Mouse (Mus musculus) MEL (cell line): ENCODE measurements around the gene Banf1. TPM values are rescaled to one million over a fixed set of nuclear protein-coding genes. Genes with fewer than 3 reads are reported as not detected.

Source experiments
- DNase-seq: peaks from one replicate; pipeline ENCODE4 v3.0.0; 2011; ENCODE audit warnings: low read depth, low spot score
- H3K27ac ChIP-seq: 2 replicates; pipeline ENCODE4 v1.5.1; 2012; ENCODE audit warnings: low read depth, mild to moderate bottlenecking, control low read depth, low read length, moderate library complexity; ENCODE audit not compliant: control insufficient read depth
- H3K27me3 ChIP-seq, 2 experiments: fragments of 150-350 bp in 1 of 2; sonication (generic) in 1 of 2; 2 replicates each; pipeline ENCODE4 v1.6.1; 2012; ENCODE audit warnings: low read length in 2 of 2, mild to moderate bottlenecking in 2 of 2, improper control_type of control experiment in 1 of 2, moderate library complexity in 1 of 2; ENCODE audit not compliant: insufficient read depth in 2 of 2, control insufficient read depth in 1 of 2
- H3K36me3 ChIP-seq, 2 experiments: 2 replicates each; pipeline ENCODE4 v1.6.1; 2012 to 2014; ENCODE audit warnings: low read length in 2 of 2, improper control_type of control experiment in 1 of 2, inconsistent platforms in 1 of 2, mild to moderate bottlenecking in 1 of 2; ENCODE audit not compliant: insufficient read depth in 2 of 2, control insufficient read depth in 1 of 2
- H3K4me1 ChIP-seq, 2 experiments: fragments of 150-350 bp in 1 of 2; sonication (generic) in 1 of 2; 2 replicates each; pipeline ENCODE4 v1.6.1; 2012; ENCODE audit warnings: low read length in 2 of 2, improper control_type of control experiment in 1 of 2, mild to moderate bottlenecking in 1 of 2; ENCODE audit not compliant: insufficient read depth in 2 of 2, control insufficient read depth in 1 of 2
- H3K4me3 ChIP-seq, 2 experiments: fragments of 150-350 bp in 1 of 2; sonication (generic) in 1 of 2; 2 replicates each; pipeline ENCODE4 v1.5.1; 2012; ENCODE audit warnings: low read depth in 2 of 2, low read length in 2 of 2, mild to moderate bottlenecking in 2 of 2, moderate library complexity in 2 of 2, control low read depth in 1 of 2, improper control_type of control experiment in 1 of 2; ENCODE audit not compliant: control insufficient read depth in 1 of 2, insufficient read depth in 1 of 2
- H3K79me2 ChIP-seq: 2 replicates; pipeline ENCODE4 v1.6.1; 2012; ENCODE audit warnings: mild to moderate bottlenecking, low read length, moderate library complexity; ENCODE audit not compliant: control insufficient read depth, poor library complexity, insufficient read depth
- H3K9ac ChIP-seq: 2 replicates; pipeline ENCODE4 v1.6.1; 2012; ENCODE audit warnings: low read depth, mild to moderate bottlenecking, control low read depth, low read length, moderate library complexity; ENCODE audit not compliant: control insufficient read depth, poor library complexity, severe bottlenecking
- H3K9me3 ChIP-seq: fragments of 150-350 bp; sonication (generic); replicated peaks from 2 replicates; pipeline ENCODE4 v1.6.1; 2012; ENCODE audit warnings: mild to moderate bottlenecking, low read length, improper control_type of control experiment, moderate library complexity; ENCODE audit not compliant: insufficient read depth
- CHD1 ChIP-seq: IDR thresholded peaks from 2 replicates; pipeline ENCODE4 v1.6.1; 2012; ENCODE audit warnings: low read depth, mild to moderate bottlenecking, inconsistent platforms, low read length, improper control_type of control experiment
- CHD2 ChIP-seq: IDR thresholded peaks from 2 replicates; pipeline ENCODE4 v1.6.1; 2011; ENCODE audit warnings: low read length, improper control_type of control experiment
- EP300 ChIP-seq, 2 experiments: IDR thresholded peaks; 2 replicates each; pipeline ENCODE4 v1.6.1; 2011; ENCODE audit warnings: improper control_type of control experiment in 2 of 2, low read length in 2 of 2, low read depth in 1 of 2, mild to moderate bottlenecking in 1 of 2
- ETS1 ChIP-seq: IDR thresholded peaks from 2 replicates; pipeline ENCODE4 v1.6.1; 2012; ENCODE audit warnings: low read depth, mild to moderate bottlenecking, inconsistent platforms, low read length, improper control_type of control experiment, moderate library complexity
- GABPA ChIP-seq: IDR thresholded peaks from 2 replicates; pipeline ENCODE4 v1.6.1; 2012; ENCODE audit warnings: low read depth, mild to moderate bottlenecking, inconsistent platforms, low read length, improper control_type of control experiment, moderate library complexity
- GATA1 ChIP-seq: IDR thresholded peaks from 2 replicates; pipeline ENCODE4 v1.6.1; 2011; ENCODE audit warnings: low read depth, low read length, improper control_type of control experiment
- HCFC1 ChIP-seq: IDR thresholded peaks from 2 replicates; pipeline ENCODE4 v1.6.1; 2012; ENCODE audit warnings: low read depth, mild to moderate bottlenecking, inconsistent platforms, low read length, improper control_type of control experiment, moderate library complexity
- KAT2A ChIP-seq: conservative IDR thresholded peaks from 2 replicates; pipeline ENCODE4 v1.6.1; 2012; ENCODE audit warnings: low read depth, low read length, improper control_type of control experiment, inconsistent platforms
- MAFK ChIP-seq: IDR thresholded peaks from 2 replicates; pipeline ENCODE4 v1.6.1; 2011; ENCODE audit warnings: low read depth, mild to moderate bottlenecking, low read length, improper control_type of control experiment, borderline replicate concordance
- MAX ChIP-seq: IDR thresholded peaks from 2 replicates; pipeline ENCODE4 v1.6.1; 2011; ENCODE audit warnings: low read length, improper control_type of control experiment
- MAZ ChIP-seq: IDR thresholded peaks from 2 replicates; pipeline ENCODE4 v1.6.1; 2012; ENCODE audit warnings: low read depth, mild to moderate bottlenecking, inconsistent platforms, low read length, improper control_type of control experiment
- MXI1 ChIP-seq: IDR thresholded peaks from 2 replicates; pipeline ENCODE4 v1.6.1; 2011; ENCODE audit warnings: mild to moderate bottlenecking, low read depth, low read length, improper control_type of control experiment
- MYB ChIP-seq: IDR thresholded peaks from 2 replicates; pipeline ENCODE4 v1.6.1; 2011; ENCODE audit warnings: mild to moderate bottlenecking, low read depth, low read length, improper control_type of control experiment
- POLR2A ChIP-seq, 2 experiments: IDR thresholded peaks; 2 replicates each; pipeline ENCODE4 v1.6.1; 2011 to 2012; ENCODE audit warnings: low read length in 2 of 2, mild to moderate bottlenecking in 2 of 2, control low read depth in 1 of 2, improper control_type of control experiment in 1 of 2, low read depth in 1 of 2, moderate library complexity in 1 of 2; ENCODE audit not compliant: control insufficient read depth in 1 of 2, insufficient read depth in 1 of 2, poor library complexity in 1 of 2
- POLR2AphosphoS2 ChIP-seq: IDR thresholded peaks from 2 replicates; pipeline ENCODE4 v1.6.1; 2011; ENCODE audit warnings: low read length, improper control_type of control experiment
- POLR2AphosphoS5 ChIP-seq: IDR thresholded peaks from 2 replicates; pipeline ENCODE4 v1.6.1; 2012; ENCODE audit warnings: low read depth, borderline replicate concordance, mild to moderate bottlenecking, inconsistent platforms, low read length, moderate library complexity, mixed read lengths
- SMC3 ChIP-seq: IDR thresholded peaks from 2 replicates; pipeline ENCODE4 v1.6.1; 2011; ENCODE audit warnings: low read depth, low read length, improper control_type of control experiment
- TAL1 ChIP-seq: IDR thresholded peaks from 2 replicates; pipeline ENCODE4 v1.6.1; 2012; ENCODE audit warnings: mild to moderate bottlenecking, inconsistent platforms, low read length, moderate library complexity, mixed read lengths
- TBP ChIP-seq: IDR thresholded peaks from 2 replicates; pipeline ENCODE4 v1.8.0; 2011; ENCODE audit warnings: low read depth, low read length, improper control_type of control experiment
- USF2 ChIP-seq, 2 experiments: IDR thresholded peaks; 2 replicates each; pipeline ENCODE4 v1.6.1; 2011 to 2012; ENCODE audit warnings: improper control_type of control experiment in 2 of 2, low read length in 2 of 2, borderline replicate concordance in 1 of 2, inconsistent platforms in 1 of 2, low read depth in 1 of 2, mild to moderate bottlenecking in 1 of 2; ENCODE audit not compliant: insufficient read depth in 1 of 2
- ZC3H11A ChIP-seq: IDR thresholded peaks from 2 replicates; pipeline ENCODE4 v1.6.1; 2012; ENCODE audit warnings: low read depth, mild to moderate bottlenecking, inconsistent platforms, low read length, improper control_type of control experiment
- ZKSCAN1 ChIP-seq: IDR thresholded peaks from 2 replicates; pipeline ENCODE4 v1.6.1; 2012; ENCODE audit warnings: low read depth, mild to moderate bottlenecking, inconsistent platforms, low read length, improper control_type of control experiment, moderate library complexity
- ZMIZ1 ChIP-seq: IDR thresholded peaks from 2 replicates; pipeline ENCODE4 v1.6.1; 2012; ENCODE audit warnings: low read depth, mild to moderate bottlenecking, inconsistent platforms, low read length, improper control_type of control experiment, moderate library complexity
- ZNF384 ChIP-seq: IDR thresholded peaks from 2 replicates; pipeline ENCODE4 v1.6.1; 2012; ENCODE audit warnings: low read depth, mild to moderate bottlenecking, inconsistent platforms, low read length, improper control_type of control experiment
- polyA plus RNA-seq, 2 experiments: library from polyadenylated mRNA; stranded (reverse) in 1 of 2; unstranded in 1 of 2; fragments of >175 nt in 1 of 2; fragments of >200 nt in 1 of 2; gene quantifications; 2 replicates each; pipeline versions ENCODE4 v1.2.1 to v1.2.4; 2012; ENCODE audit warnings: low replicate concordance in 2 of 2, low read depth in 1 of 2; ENCODE audit not compliant: insufficient read length in 2 of 2, insufficient read depth in 1 of 2, missing spikeins in 1 of 2
- total RNA-seq: library from RNA; depleted of rRNA; stranded (reverse); fragments of 300-350 nt; gene quantifications from 2 replicates; pipeline ENCODE4 v1.2.3, GENCODE M21; 2012

Banf1 gene
- total and polyA plus RNA-seq, 3 experiments, result 207 to 1,168 (median 644) TPM

DNA sequence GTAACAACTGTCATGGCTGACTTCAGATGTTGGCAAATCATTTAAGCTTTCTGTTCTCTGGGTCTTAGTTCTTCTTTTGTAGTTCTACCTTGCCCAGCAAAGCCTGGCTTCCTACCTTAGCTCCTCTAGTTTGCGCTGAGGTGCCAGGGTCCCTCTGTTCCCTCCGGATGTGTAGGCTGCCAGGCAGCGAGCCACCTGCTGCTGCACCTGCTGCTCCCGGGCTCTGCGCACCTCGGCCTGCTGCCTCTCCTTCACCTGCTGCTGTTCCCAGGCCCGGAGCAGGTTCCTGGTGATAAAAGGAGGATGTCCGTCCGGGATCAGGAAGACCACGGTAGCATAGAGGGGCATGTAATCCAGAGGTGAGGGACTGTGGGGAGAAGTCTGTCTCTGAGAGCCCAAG lies 27.2 kb upstream of the Banf1 start (continued):
- no peak for TF ChIP-seq ZNF384

- Histone ChIP-seq H3K9ac (no peak overlapping the region), H3K79me2 (peaks cover 18% of the 10 kb centered on the region), H3K36me3 (peaks cover 0 to 7% of the 10 kb centered on the region in 2 experiments; a peak in 2 of 4 replicates), H3K27ac (no peak overlapping the region), H3K9me3 (no peaks in the 10 kb centered on the region), H3K4me1 (peaks cover 0 to 14% of the 10 kb centered on the region in 2 experiments; a peak in 2 of 4 replicates), H3K27me3 (no peaks in the 10 kb centered on the region), H3K4me3 (no peak overlapping the region)
- DNase-seq, result peak; percentile 71
- no peak for TF ChIP-seq ZC3H11A
- no peak for TF ChIP-seq POLR2AphosphoS2
- no peak for TF ChIP-seq MAZ
- TF ChIP-seq ZNF384, result peak; percentile 49; the same call in 1 of the 2 replicates
- no peak for TF ChIP-seq SMC3
- no peak for TF ChIP-seq ZKSCAN1
These were observed 25.9 kb upstream of the Banf1 start for GRCm38 (mm10) chr19:5392892-5393291.

DNA sequence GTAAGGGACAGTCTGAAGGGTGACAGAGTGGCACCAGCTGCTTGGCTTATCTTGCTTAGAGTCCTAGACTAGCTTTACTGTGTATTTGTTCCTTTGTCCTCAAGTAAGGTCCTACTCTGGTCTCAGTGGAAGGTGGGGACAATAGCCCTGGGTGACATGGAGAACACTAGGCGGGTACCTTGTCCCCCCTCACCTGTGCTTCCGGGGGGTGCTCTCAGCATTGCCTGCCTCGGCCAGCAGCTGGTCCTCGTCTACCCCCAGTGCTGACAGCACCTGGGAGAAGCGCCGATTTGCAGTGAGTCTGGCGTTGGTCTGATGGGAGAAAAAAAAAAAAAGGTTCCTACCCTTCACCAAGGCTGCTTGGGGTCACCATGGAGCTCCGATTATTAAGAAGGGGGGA lies 23.4 kb upstream of the Banf1 start:
- Histone ChIP-seq H3K79me2 (peaks cover 39% of the 10 kb centered on the region), H3K36me3 (peaks cover 0 to 13% of the 10 kb centered on the region in 2 experiments; a peak in 2 of 4 replicates), H3K27ac (peak overlapping the region; percentile 98), H3K4me1 (peaks cover 3 to 26% of the 10 kb centered on the region in 2 experiments; a peak in 3 of 4 replicates), H3K9ac (peak overlapping the region; percentile 94), H3K27me3 (no peaks in the 10 kb centered on the region), H3K4me3 (peak overlapping the region; percentile 70 to 81), H3K9me3 (no peaks in the 10 kb centered on the region)
- no peak for DNase-seq
- TF ChIP-seq USF2 (IDR thresholded peaks at IDR 0.05; ENCODE audit: borderline replicate concordance in 1 of 2, insufficient read depth in 1 of 2, low read depth in 1 of 2, low read length in 2 of 2) (no peak), GATA1 (0 out of 2 replicates have a peak, but pooled peaks have one; percentile 21)

DNA sequence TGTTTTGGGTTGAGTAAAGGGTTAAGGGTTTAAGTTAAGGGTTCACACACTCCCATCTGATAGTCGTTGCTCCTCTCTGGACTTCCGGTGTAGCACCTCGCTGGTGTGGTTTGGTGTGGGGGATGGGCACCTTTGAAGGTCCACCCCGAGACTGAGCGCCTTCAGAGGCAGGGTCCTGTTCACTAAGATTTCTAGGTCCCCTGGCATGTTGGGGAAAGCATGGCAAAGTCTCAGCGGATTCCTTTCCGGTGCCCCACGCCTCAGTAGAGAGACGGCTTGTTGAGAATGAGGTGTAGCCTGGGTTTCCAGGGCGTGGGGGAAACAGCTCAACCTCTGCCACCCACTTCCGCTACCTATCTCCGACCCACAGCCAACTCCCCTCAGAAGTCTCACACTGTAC lies 22.7 kb upstream of the Banf1 start:
- peak overlapping the region; percentile 94 for H3K9ac ChIP-seq
- peak; percentile 90 for DNase-seq
- peaks cover 39% of the 10 kb centered on the region for H3K79me2 ChIP-seq
- H3K36me3 ChIP-seq, result peaks cover 0 to 13% of the 10 kb centered on the region in 2 experiments; a peak in 2 of 4 replicates
- no peaks in the 10 kb centered on the region for H3K27me3 ChIP-seq
- H3K27ac ChIP-seq, result peak overlapping the region; percentile 98
- H3K9me3 ChIP-seq, result no peaks in the 10 kb centered on the region
- H3K4me3 ChIP-seq, result peak overlapping the region; percentile 70 to 81
- peaks cover 3 to 26% of the 10 kb centered on the region in 2 experiments; a peak in 3 of 4 replicates for H3K4me1 ChIP-seq
- TF ChIP-seq MYB (peak; percentile 34; the same call in 1 of the 2 replicates), MXI1 (peak; percentile 78; the same call in 1 of the 2 replicates), ZNF384 (no peak), CHD1 (no peak), POLR2A (IDR thresholded peaks at IDR 0.05; ENCODE audit: control insufficient read depth in 1 of 2, insufficient read depth in 1 of 2, low read depth in 1 of 2, low read length in 2 of 2, poor library complexity in 1 of 2) (peak; percentile 55 to 83), GABPA (no peak), KAT2A (peak; percentile 54; the same call in 1 of the 2 replicates), TAL1 (peak; percentile 41; the same call in 1 of the 2 replicates), TBP (peak; percentile 75), ETS1 (peak; percentile 71), ZKSCAN1 (no peak), CHD2 (peak; percentile 82), MAFK (no peak), POLR2AphosphoS5 (no peak), EP300 (IDR thresholded peaks at IDR 0.05; ENCODE audit: low read depth in 1 of 2, low read length in 2 of 2) (peak; percentile 48 to 80), MAX (peak; percentile 86), HCFC1 (peak; percentile 79), ZMIZ1 (peak; percentile 44; the same call in 1 of the 2 replicates)
